Mouse (Mus musculus): Measurements from ENCODE around the gene Mettl9.

GRCm38 (mm10) chr7:121033856-121034652, at the start of gene Mettl9:
- TF ChIP-seq CTCF (IDR thresholded peaks at IDR 0.05) (peak; percentile 38; the same call in 1 of the 2 replicates), EP300 (IDR thresholded peaks at IDR 0.05) (peak; percentile 63)

Data from lung, postnatal 0 days (tissue).